Mouse (Mus musculus) bone marrow macrophage, adult 2 months (primary cell): ENCODE data around the gene Skap1.

Experiments used
- CTCF ChIP-seq: IDR thresholded peaks from 2 replicates; pipeline ENCODE4 v1.5.1; 2012; ENCODE audit warnings: low read depth, mild to moderate bottlenecking, low read length, moderate library complexity
- POLR2A ChIP-seq: IDR thresholded peaks from 2 replicates; pipeline ENCODE4 v1.6.1; 2012; ENCODE audit warnings: mild to moderate bottlenecking, low read depth, low read length, borderline replicate concordance

- TF ChIP-seq POLR2A (no peak), CTCF (no peak)
Observed at GRCm38 (mm10) chr11:96456508-96457305, 7.7 kb upstream of the Skap1 start.
